Mouse (Mus musculus) ovary, postnatal 10 days (tissue): ENCODE data around the gene Uqcrfs1.

Experiments
- DNase-seq: peaks from one replicate; pipeline ENCODE4 v3.0.0; 2022; ENCODE audit warnings: low spot score

The Uqcrfs1 gene

DNA sequence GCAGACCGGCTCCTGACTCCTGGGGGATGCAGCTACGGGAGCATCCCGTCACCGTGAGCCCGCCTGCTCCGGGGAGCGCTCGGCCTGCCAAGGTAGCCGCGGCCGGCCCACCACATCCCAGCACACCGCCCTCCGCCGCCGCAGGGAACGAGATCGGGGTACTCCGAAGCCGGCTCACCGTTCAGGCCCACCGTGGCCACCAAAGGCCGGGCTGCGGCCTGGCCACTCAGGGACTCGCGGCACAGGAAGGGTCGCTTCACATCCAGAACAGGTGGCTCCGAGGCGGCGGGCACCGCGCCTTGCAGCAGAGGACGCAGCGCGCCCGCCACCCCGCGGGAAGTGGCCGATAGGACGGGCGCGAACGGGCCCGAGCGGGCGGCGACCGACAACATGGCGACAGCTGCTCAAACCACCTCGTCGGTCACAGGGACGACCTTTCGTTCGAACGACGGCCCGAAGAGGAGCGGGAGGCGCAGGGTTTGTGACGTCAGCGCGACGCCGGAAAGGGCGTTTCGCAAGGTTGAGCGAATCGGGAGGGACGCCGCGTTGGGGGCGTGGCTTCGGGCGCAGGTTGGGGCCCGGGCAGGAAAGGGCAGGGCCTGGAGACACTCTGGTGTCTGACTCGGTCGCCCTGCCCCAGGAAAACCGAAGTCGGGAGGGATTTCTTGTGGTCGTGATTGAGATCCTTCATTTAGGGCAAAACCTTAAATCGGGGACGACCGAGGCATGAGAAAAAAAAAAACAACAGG, at the start of gene Uqcrfs1:
TSS of gene Uqcrfs1 (minus strand) at position 507 of the 749 bp plus-strand sequence.
- DNase-seq, result peak; percentile 95

DNA sequence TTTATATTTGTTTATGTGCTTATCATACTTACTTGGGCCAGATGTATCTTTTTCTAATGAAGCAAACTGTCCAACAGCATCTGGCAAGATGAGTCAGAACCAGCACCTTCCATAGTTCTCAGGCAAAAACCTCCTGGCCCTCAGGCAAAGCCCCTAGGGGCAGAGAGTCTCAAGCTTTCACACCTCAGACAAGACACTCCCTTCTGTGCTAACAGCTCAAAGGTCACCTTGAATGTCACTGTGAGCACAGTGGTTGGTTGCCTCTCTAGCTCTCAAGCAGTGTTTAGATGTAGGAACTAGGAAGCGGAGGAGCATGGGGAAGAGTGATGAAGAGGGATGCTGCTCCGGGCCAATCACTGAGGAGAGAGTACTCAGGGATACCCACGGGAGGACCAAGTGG, 40.6 kb upstream of the Uqcrfs1 start:
- no peak for DNase-seq

DNA sequence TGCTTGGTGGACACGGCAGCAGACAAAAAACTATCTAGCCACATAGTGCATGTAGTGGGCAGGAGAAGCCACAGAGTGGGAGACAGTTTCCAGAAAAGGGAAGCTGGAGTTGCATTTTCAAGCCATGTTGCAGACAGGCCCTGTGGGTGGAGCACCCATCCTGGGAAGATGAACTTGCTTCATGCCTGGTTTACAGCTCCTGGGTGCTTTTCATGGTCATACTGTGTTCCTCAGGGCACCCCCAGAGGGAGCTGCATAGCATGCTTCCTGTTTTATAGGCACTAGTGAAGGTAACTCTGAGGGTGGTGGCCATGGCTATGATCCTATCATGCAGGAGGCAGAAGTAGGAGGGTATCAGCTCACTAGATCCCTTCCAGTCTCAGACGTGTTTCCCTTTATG, 37.4 kb upstream of the Uqcrfs1 start:
- no peak for DNase-seq

DNA sequence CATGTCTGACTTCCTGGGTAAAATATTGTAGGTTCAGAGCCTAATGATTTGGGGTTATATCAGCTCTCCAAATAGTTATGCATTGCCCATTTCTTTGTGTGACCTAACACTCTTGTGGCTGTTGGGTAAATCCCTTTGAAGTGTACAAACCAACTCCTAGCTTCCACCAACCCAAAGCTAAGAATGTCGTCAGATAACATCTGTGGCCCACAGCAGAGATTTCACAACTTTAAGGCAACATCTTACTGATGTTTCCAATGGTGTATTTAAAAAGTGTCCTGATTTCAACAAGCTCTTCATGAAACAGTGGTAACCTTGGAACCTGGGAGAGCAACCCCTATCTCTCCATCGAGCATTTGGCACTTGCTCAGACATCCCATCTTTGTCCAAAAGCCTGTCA, 33.6 kb upstream of the Uqcrfs1 start:
- no peak for DNase-seq

DNA sequence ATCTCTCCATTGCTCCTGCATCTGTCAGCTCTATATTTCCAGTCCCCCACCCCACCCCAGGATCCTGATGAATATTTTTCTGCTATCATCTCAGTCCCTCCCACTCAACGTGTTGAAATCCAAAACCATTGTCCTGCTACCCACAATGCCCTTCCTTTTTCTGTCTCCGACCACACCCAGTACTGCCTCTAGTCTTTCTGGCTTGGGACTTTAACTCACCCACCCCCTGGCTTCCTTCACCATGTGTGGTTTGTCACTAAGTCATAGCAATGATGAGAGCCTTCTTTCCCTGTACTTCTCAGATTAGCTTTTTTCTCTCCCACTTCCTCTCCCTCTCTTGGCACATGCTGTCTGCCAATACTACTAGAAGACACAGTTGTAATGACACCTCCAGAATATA, 31.7 kb upstream of the Uqcrfs1 start:
- DNase-seq, result no peak

GRCm38 (mm10) chr13:30572971-30573370, 27.8 kb upstream of the Uqcrfs1 start:
- DNase-seq, result no peak

- DNase-seq, result no peak
Measured at GRCm38 (mm10) chr13:30570182-30570581, 25.0 kb upstream of the Uqcrfs1 start.

- DNase-seq, result no peak
Measured at GRCm38 (mm10) chr13:30567571-30567970, 22.4 kb upstream of the Uqcrfs1 start.

DNA sequence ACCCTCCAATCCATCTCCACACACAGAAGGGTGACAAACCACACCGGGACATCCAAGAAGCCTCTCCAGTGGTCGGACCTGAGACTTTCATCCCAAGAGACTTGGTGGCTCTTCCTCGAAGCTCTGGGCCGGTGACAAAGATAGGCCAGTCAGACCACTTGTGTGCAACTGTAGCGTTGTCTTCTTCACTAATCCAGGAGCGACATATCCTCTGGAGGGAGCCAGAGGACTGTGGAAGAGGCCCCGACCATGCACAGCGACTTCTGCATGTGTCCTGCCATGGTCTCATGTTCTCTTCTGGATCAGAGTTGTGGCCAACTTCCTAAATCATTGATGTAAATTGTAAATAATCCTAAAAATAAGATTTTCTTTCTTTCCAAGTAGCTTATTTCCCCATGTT, 21.6 kb upstream of the Uqcrfs1 start:
- no peak for DNase-seq

- DNase-seq, result no peak
Measured at GRCm38 (mm10) chr13:30560603-30561002, 15.4 kb upstream of the Uqcrfs1 start.

- no peak for DNase-seq
Measured at GRCm38 (mm10) chr13:30560052-30560451, 14.9 kb upstream of the Uqcrfs1 start.

DNA sequence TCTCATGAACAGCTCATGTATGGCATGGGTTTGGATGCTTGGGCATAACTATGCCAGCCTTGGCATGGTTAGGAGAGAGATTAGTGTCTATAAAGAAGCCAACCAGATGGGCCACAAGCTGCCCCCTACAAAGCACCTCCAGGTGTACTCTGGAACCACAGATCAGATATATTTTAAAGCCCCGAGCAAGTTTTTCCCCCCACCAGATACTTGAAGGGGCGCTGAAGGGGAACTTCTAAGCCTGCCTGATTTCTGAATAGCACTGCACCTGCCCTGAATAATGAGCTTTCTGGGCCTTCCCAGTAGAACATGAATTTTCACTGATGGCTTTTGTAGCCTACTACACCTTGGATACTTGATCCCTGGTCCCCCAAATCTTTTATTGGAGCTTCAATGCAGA, 12.6 kb upstream of the Uqcrfs1 start:
- DNase-seq, result no peak

DNA sequence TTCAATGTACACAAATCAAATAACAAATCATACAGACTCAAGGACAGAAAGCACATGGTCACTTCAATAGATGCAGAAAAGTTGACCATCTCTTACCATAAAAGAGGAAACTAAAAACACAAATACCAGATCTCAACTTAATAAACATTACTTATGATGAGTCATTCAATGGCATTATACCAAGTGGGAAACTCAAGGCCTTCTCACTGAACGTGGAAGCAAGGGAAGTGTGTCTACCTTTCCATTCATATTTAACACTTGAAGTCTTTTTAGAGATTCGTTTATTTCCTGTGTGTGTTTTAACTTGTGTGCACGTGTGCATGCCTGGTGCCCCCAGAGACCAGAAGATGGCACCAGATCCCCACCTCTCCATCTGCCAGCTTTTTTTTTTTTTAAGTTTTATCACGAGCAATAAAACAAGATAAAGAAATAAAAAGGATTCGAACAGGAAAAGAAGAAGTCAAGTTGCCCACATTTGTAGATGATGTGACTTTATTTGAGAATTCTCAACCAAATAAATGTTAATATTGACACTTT, 8.0 kb upstream of the Uqcrfs1 start:
- DNase-seq, result no peak

- no peak for DNase-seq
Measured at GRCm38 (mm10) chr13:30549339-30549738, 4.2 kb upstream of the Uqcrfs1 start.

DNA sequence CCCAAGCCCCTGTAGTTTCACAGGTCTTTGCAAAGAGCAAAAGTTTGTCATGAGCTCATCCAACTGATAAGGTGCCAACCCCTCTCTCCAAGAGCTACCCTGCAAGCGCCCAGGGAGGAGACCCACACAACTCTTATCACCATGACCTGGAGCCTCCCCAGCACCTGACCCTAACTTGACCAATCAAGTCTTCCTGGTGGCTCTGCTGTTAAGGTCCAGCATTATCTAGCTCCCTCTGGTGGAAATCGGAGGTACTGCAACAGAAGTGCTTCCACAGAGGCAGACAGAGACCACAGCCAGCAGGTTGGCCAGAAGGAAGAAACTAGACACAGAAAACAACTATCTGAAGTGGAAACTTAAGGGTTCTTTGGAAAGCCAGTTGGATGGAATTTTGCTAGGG, 3.7 kb upstream of the Uqcrfs1 start:
- DNase-seq, result peak; percentile 65

DNA sequence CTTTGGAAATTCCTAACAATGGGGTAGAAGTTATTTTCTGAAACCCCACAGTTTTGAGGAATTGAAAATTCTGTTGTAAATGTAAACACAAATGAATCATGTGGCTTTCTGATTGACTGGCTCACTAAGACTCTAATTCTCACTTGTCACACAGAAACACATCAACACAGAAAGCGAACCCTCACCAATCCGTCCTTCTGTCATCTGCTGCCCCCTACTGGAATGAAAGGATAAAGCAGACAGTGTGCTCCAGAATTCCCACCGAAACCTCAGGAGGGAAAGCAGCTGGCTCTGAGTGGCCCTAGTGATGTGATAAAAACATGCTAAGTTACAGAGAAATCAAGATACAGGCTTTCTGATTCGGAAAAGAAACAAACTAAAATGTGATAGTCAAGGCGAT, 14.4 kb downstream of the Uqcrfs1 start:
- no peak for DNase-seq

DNA sequence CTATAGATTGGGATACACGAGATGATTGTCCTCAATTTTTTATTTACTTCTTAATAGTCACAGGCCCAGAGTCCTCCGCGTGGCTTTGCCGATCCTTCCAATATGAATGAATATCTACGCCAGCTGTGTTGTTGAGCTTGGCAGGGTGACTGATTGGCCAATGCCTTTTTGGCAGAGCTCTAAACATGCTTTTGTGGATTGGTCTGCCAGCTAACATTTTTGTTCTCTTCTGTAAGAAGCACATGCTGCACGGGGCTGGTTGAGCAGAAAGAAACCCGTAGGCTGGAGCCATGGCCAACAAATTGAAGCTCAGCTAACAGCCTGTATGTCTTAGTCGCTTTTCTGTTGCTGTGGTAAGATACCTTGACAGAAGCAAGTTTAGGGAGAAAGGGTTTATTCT, 20.2 kb downstream of the Uqcrfs1 start:
- no peak for DNase-seq

DNA sequence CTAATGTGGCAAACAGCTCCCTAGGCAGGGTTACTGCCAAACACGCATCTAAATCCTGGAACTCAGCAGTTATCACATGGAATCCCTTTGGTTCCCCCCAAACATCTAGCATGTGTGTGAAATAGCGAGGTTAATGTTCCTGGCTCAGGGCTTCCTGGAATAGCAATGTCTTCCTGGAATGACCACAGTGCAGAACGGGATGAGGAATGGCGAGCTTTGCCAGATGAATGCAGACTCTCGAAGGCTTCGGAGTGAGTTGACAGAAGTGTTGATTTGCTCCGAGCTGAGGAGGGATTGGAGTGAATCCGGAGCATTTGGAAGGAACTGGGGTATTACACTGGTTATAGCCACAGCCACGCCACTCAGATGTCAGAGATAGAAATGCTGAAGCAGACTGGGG, 21.2 kb downstream of the Uqcrfs1 start:
- no peak for DNase-seq

- no peak for DNase-seq
Measured at GRCm38 (mm10) chr13:30523246-30523891, 21.8 kb downstream of the Uqcrfs1 start.

DNA sequence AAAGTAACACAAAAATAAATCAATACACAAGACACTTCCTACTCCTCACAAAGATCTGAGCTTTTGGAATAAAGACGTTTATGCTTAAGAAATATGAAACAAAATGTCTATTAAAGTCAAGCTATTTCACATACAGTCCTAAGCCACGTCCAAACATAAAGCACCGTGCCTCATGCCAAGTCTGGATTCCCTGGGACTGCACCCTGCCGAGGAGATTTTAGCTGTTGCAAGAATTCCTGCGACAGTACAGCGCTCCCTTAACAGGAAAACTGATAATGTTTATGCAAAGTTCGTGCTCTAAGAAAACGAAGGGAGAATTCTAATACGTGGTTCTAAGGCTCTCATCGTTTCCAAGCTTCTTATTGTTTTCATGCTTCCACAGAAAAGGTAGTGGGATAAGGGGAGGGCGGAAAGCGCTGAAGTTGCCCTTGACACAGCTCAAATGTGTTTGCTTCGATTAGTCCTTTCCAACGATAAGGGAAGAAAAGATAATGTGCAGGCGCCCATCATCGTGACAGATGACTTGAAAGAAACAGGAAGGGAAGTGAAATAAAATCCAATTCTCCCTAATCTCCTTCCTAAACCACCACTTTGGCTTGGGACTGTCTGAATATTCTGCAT, 23.8 kb downstream of the Uqcrfs1 start:
- no peak for DNase-seq

DNA sequence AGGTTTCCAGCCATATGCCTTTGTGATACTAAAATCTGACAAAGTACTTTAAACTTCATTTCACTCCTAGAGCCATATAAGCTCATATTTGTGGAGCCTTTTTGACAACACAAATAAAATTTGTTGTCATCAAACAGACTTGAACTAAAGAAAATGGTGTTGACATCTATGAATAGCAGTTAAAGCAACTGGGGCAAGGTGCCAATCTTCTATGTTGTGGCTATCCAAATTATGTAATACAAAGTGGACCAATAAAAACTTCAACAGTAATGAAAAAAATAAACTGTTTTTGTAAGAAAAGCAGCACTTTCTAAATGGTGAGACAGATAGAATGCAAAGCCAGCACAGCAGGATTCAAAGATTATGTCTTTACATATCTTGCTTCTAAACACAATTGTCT, 27.0 kb downstream of the Uqcrfs1 start:
- DNase-seq, result no peak

- DNase-seq, result no peak
Measured at GRCm38 (mm10) chr13:30507651-30508050, 37.5 kb downstream of the Uqcrfs1 start.

DNA sequence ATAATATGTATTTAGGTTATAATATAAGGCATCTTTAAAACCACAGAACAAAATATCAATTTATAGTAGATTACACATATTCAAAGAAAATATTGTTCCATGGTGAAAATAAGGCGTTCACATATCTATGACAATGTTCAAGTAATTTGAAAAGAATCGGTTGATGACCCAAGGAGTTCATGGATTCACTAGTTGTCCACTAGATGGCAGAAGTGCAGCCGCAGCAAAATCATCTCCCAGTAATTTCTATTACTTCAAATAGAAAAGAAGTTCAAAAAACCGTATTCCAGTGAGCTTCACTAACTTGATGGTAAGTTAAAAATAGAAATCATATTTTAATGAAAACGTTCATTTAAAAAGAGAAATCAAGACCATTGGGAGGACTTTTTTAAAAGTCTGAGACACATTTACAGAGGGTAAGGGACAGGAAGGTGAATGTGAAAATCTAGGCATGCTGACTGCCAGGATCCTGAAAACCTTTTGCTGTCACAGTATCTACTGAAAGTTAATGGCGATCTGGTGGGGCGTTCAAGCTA, 43.2 kb downstream of the Uqcrfs1 start:
- DNase-seq, result no peak
